Mouse (Mus musculus): ENCODE results near the gene Chd8.

Gene Chd8

DNA sequence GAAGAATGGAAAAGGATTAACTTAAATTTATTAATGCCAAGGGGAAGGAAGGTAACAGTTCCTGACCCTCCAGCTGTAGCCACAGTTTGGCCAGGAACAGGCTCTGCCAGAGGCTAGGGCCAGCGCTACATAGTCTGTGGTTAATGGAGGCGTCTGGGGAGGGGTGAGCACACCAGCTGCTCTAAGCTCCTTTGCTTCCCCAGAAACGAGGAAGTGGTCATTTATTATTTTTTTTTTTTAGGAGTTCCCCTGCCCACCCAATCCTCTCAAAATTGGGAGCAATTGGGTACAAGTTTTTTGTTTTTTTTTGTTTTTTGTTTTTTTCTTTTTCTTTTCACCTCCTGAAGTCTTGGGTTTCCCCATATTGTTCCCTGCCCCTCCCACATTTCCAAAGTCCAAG lies 59.4 kb downstream of the Chd8 start:
- DNase-seq: no peak

DNA sequence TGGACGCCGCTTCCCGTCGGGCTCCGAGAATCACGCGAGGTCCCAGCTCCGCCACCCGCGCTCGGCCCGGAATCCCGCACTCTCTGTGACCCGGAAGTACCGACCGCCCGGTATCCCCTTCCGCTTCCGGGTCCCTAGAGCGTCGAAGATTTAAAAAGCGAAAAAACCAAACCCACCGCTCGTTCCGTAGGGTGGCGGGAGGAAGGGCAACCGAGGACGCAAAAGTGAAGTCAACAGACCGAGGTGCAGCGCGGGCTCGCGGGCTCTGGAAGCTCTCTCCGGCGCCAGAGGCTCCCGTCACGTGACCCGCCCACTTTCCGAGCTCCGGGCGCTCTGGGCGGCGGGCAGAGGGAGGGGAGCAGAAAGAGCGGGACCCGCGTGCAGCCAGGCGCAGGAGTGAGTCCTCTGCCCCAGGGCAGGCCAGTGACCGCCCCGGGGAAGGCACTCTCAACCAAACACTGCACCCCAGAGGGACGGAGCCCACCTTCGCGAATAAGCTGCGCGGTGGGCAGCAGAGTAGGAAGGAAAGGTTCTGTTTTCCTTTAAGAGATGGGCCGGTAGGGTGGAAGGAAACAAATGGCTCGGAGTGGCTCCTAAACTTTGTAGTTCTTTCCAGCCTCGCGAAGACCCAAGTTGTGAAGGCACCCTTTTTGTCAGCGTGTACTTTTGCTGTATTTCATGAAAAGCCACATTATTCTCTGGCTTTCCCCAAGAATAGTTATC lies 60.3 kb downstream of the Chd8 start, which contains the start of gene Supt16:
Gene Supt16, minus strand, starts transcription at position 261 of the 723 bp plus-strand sequence.
- peak; percentile 64 to 78 for DNase-seq

DNA sequence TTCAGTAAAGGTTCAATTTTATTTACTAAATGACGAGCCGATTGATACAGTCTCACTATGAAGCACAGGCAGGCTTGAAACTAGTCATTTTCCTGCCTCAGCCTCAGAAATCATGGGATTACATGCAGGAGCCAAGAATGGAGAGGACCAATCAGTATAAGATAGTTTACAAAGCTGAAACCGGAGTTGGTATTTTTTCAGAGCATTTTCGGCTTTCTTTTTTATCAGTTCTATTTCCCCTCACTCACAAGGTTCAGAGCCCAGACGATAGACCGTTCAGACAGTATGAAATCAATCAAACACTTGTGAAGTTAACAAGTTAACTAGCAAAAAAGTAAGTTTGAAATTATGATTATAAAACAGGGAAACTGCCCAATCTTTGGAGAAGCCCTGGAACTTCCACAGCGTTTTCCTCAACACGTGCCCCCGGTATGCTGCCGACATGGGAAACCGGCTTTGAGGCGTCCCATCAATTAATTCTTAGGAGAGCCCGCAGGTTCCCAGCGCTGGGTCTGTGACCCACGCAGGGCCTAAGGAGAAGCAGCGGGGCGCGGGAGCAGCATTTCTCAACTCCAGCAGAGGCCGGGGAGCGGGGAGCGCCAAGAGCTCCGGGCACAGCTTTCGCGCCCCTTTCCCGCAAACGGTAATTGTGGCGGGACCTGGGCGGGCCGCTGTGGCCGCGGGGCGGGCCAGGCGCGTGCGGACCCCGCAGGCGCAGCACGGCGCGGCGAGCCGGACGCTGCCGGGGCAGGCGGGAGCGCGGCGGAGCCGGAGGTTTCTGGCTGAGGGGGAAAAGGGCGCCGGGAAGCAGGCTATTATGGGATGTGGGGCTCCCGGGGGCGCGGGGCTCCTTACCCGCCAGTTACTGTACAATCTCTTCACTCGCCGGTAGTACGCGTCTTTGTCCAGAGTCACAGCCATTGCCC lies 61.1 kb downstream of the Chd8 start:
- peak in 1 of 2 experiments; percentile 14 for DNase-seq

DNA sequence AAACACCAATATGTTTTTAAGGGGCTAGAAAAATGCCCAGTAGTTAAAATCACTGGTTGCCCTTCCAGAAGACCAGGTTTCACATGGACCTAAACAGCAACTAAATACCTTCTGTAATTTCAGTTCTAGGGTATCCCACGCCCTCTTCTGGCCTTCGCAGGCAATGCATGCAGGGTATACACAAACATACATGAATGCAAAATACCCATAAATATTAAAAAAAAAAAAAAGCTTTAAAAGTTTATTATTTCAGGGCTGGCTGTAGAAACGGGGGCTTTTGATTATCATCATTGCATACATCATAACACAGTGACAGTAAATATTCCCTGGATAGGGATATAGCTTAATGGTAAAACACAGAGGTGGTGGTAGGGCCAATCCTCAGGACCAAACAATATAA lies 61.9 kb downstream of the Chd8 start:
- peak; percentile 30 to 59 for DNase-seq

DNA sequence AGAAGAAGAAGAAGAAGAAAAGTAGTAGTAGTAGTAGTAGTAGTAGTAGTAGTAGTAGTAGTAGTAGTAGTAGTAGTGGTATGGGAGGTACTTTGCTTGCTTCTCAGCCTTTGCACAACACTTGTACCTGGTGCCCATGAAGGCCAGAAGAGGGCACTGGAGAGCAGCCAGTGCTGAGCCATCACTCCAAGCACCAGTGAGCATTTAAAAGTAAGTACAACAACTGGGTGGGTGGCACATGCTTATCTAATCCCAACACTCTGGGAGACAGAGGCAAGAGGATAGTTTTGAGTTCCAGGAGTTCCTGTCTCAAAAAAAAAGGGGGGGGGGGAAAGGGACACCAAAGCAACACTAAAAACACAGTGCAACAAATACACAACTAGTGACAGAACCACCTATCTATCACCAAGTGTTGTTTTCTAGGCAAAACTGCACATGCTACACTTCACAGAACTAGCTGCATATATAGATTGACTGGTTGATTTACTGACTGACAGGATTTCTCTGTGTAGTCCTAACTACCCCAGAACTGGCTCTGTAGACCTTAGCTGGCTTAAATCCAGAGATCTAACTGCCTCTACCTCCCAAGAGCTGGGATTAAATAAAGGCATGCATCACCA lies 66.7 kb downstream of the Chd8 start:
- DNase-seq: peak in 1 of 2 experiments; percentile 42

DNA sequence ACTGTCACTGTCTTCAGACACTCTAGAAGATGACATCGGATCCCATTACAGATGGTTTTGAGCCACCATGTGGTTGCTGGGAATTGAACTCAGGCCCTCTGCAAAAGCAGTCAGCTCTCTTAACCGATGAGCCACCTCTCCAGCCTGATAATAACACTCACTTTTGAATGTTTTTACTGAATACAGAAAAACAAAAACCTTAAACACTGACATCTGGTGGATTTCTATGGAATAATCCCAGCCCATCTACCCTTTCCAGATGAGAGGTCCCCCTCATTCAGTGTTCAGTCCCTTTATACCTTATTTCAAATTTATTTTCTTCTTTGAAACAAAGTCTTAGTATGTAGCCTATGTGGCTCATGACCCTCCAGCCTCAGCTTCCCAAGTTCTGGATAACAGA lies 68.1 kb downstream of the Chd8 start:
- DNase-seq: no peak

DNA sequence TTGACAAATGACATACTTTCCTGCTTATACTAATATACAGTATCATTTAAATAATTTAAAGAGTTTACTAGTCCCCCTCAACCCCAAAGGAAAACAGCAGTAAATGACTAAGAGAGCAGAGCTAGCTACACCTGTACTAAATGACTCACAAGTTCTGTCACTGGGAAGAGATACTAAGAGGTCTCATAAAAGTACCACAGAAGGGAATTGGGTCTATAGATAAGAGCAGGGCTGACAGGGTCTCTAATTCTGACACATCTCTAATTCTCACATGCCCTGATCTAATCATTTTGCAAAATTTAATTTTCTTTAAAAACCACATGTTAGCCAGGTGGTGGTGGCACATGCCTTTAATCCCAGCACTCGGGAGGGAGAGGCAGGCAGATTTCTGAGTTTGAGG lies 68.8 kb downstream of the Chd8 start:
- DNase-seq: no peak

DNA sequence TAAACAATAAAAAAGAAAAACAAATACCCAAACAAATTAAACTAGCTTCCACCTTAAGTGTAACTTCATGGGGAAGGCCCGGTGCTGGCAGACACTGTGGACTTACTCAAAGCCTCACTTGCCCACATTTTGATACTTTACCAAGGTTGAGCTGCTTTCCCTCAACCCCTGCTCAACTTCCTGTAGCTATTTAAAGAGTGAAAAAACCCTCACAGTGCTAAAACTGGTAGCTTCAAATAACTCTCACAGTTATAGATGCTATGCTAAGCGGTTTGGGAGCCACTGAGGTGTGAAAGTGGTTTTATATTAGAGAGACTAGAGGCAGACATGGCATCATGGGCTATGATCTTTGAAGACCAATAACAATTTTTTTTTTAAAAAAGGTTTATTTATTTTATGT lies 91.0 kb downstream of the Chd8 start:
- DNase-seq: peak in 1 of 2 experiments; percentile 26

DNA sequence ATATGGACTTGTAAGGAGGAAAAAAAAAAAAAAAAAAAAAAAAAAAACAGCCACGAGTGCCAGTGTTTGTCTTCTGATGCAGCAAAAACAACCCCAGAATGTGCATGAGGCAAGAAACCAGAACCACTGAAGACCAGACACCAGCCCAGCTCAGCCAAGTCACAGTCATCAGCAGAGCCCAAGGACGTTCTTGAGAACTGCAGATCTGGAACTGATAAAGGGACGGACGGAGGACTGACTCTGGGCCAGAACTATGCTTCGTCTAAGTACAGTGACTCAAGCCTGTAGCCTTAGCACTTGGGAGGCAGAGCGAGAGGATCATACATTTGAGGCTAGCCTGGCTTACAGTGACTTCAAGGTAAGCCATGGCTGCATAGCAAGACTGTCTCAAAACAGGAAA lies 96.7 kb downstream of the Chd8 start:
- no peak for DNase-seq

DNA sequence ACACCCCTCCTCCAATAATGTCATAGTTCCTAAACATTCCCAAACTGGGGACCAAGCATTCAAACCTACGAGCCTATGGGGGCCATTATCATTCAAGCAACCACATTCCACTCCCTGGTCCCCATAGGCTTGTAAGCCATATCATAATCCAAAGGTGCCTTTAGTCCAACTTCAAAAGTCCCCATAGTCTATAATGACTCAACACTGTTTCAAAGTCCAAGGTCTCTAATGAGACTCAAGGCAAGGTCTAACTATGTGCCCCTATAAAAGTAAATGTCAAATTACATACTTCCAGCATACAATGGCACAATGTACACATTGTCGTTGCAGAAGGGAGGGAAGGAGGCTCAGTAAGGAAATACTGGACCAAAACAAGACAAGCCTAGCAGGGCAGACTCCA lies 102.6 kb downstream of the Chd8 start:
- no peak for DNase-seq

DNA sequence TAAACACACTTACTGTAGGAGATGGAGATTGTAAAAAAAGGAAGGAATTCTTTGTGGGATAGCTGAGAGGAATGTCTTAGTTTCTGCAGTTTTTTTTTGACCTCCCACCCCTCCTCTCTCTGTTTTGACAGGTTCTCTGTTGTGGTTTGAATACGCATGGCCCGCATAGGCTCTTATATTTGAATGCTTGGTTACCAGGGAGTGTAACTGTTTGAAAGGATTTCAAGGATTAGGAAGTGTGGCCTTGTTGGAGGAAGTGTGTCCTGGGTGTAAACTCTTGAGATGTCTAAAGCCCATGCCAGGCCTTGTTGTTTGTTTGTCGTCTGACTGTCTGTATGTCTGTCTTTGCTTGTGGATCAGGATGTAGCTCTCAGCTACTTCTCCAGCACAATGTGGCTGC lies 105.0 kb downstream of the Chd8 start:
- DNase-seq: no peak

DNA sequence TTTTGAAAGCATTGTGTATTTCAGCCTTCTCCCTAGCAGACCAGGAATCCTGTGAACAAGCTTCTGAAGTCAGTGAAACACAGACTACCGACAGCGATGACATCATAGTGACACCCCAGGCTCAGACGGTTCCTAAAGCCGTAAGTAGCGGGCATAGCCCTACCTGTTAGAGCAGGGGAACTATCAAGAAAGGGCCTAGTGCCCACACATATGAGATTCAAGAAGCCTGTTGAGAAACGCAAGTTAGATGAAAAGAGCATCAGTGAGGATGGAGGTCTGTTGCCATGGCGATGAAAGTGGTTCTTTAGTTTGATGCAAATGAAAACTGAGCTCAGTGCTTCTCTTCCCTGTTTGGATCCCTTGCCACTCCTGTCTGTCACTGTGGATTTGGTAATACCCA lies 105.4 kb downstream of the Chd8 start:
- DNase-seq: no peak

DNA sequence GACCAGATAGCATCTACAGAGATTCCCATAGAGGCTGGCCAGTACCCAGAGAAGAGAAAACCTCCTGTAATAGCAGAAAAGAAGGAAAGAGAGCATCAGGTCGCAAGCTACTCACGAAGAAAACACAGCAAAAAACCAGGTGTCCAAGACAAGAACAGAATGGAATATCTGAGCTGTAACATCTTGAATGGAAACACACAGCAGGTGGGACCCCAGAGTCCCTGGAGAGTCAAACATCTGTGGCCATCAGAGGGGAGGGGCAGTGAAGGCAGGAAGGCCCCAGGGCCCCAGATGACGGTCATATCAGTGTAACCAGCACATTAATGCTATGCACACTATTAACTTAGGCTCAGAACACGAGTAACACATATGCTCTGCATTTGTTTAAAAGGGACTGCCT lies 107.7 kb downstream of the Chd8 start:
- no peak for DNase-seq

All from spleen, adult 18-20 months (tissue).